Mouse (Mus musculus): Measurements from ENCODE around the gene Sptssb. TPM values are rescaled to one million over a fixed set of nuclear protein-coding genes. Genes with fewer than 3 reads are reported as not detected.

Gene Sptssb
- polyA plus RNA-seq, 1 experiment = not detected

GRCm38 (mm10) chr3:69900335-69900734 lies 40.6 kb upstream of the Sptssb start:
- DNase-seq (ENCODE audit: low read depth in 1 of 2, low spot score in 2 of 2) = no peak
- Histone ChIP-seq H3K27me3 (ENCODE audit: control insufficient read depth, insufficient read depth, low read length) (no peaks in the 10 kb centered on the region), H3K4me3 (ENCODE audit: extremely low read depth, insufficient read depth, insufficient read length) (no peak overlapping the region), H3K36me3 (ENCODE audit: control insufficient read depth, insufficient read depth, low read length) (no peaks in the 10 kb centered on the region), H3K27ac (ENCODE audit: insufficient read depth, low read length) (no peak overlapping the region), H3K4me1 (ENCODE audit: control insufficient read depth, insufficient read depth, insufficient read length) (no peaks in the 10 kb centered on the region)
- TF ChIP-seq POLR2A (IDR thresholded peaks at IDR 0.05; ENCODE audit: low read depth, low read length) (no peak), CTCF (IDR thresholded peaks at IDR 0.05; ENCODE audit: extremely low read depth, insufficient read depth, insufficient read length, insufficient replicate concordance) (no peak)
- WGBS = 69% methylated on average over 5 of the region's 5 CpGs

- H3K4me3 ChIP-seq (ENCODE audit: extremely low read depth, insufficient read depth, insufficient read length) = no peak overlapping the region
- H3K4me1 ChIP-seq (ENCODE audit: control insufficient read depth, insufficient read depth, insufficient read length) = no peaks in the 10 kb centered on the region
- H3K36me3 ChIP-seq (ENCODE audit: control insufficient read depth, insufficient read depth, low read length) = no peaks in the 10 kb centered on the region
- WGBS = 74% methylated on average over 7 of the region's 8 CpGs
- TF ChIP-seq POLR2A (IDR thresholded peaks at IDR 0.05; ENCODE audit: low read depth, low read length) = no peak
- TF ChIP-seq CTCF (IDR thresholded peaks at IDR 0.05; ENCODE audit: extremely low read depth, insufficient read depth, insufficient read length, insufficient replicate concordance) = no peak
- DNase-seq (ENCODE audit: low read depth in 1 of 2, low spot score in 2 of 2) = no peak
- no peak overlapping the region for H3K27ac ChIP-seq (ENCODE audit: insufficient read depth, low read length)
- no peaks in the 10 kb centered on the region for H3K27me3 ChIP-seq (ENCODE audit: control insufficient read depth, insufficient read depth, low read length)
Measured at GRCm38 (mm10) chr3:69897917-69898594, 38.3 kb upstream of the Sptssb start.

DNA sequence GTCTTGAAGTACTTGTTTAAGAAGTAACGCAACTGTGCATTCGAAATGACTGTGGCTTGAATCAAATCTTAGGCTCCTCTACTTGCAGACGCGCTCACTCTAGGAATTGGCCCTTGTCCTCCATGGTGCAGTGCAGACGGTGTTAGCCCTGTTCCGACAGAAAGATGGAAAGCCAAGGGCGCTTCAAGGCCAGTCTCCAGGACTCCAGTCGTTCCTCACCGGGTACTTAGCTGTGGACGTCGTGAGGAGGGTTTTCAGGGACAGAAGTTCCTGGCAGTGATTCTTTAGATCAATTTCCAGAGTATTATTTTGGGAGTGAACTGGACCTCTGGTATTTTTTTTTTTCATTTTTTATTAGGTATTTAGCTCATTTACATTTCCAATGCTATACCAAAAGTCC lies 35.8 kb upstream of the Sptssb start:
- H3K36me3 ChIP-seq (ENCODE audit: control insufficient read depth, insufficient read depth, low read length) = no peaks in the 10 kb centered on the region
- no peaks in the 10 kb centered on the region for H3K4me1 ChIP-seq (ENCODE audit: control insufficient read depth, insufficient read depth, insufficient read length)
- no peaks in the 10 kb centered on the region for H3K27me3 ChIP-seq (ENCODE audit: control insufficient read depth, insufficient read depth, low read length)
- no peak overlapping the region for H3K4me3 ChIP-seq (ENCODE audit: extremely low read depth, insufficient read depth, insufficient read length)
- no peak for TF ChIP-seq POLR2A (IDR thresholded peaks at IDR 0.05; ENCODE audit: low read depth, low read length)
- no peak for TF ChIP-seq CTCF (IDR thresholded peaks at IDR 0.05; ENCODE audit: extremely low read depth, insufficient read depth, insufficient read length, insufficient replicate concordance)
- no peak for DNase-seq (ENCODE audit: low read depth in 1 of 2, low spot score in 2 of 2)
- WGBS = 91% methylated on average over 11 of the region's 11 CpGs
- H3K27ac ChIP-seq (ENCODE audit: insufficient read depth, low read length) = no peak overlapping the region

GRCm38 (mm10) chr3:69892187-69893094 lies 32.7 kb upstream of the Sptssb start:
- Histone ChIP-seq H3K36me3 (ENCODE audit: control insufficient read depth, insufficient read depth, low read length) (no peaks in the 10 kb centered on the region), H3K27ac (ENCODE audit: insufficient read depth, low read length) (no peak overlapping the region), H3K4me1 (ENCODE audit: control insufficient read depth, insufficient read depth, insufficient read length) (no peaks in the 10 kb centered on the region), H3K4me3 (ENCODE audit: extremely low read depth, insufficient read depth, insufficient read length) (no peak overlapping the region), H3K27me3 (ENCODE audit: control insufficient read depth, insufficient read depth, low read length) (no peaks in the 10 kb centered on the region)
- whole genome bisulfite sequencing = 82% methylated on average over 9 of the region's 9 CpGs
- DNase-seq (ENCODE audit: low read depth in 1 of 2, low spot score in 2 of 2) = no peak
- TF ChIP-seq CTCF (IDR thresholded peaks at IDR 0.05; ENCODE audit: extremely low read depth, insufficient read depth, insufficient read length, insufficient replicate concordance) (no peak), POLR2A (IDR thresholded peaks at IDR 0.05; ENCODE audit: low read depth, low read length) (no peak)

DNA sequence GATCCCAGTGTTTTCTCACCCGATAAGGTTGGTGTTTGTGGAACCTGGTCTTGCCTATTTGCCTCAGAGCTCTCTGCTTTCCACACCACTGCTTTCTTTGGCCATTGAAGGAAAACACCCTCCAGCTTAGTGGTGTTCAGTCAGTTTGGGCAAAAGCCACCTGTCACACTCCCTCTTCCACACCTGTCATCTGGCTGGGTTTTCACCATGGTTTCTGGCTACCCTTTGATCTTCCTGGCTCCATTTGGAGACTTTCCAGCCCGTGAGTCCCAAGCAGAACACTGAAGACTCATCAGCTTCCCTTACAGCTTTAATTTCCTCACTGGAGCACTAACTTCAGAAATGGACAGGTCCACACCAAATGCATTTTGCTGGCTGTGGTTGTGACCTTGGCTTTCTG lies 26.1 kb upstream of the Sptssb start:
- DNase-seq (ENCODE audit: low read depth in 1 of 2, low spot score in 2 of 2) = no peak
- Histone ChIP-seq H3K27ac (ENCODE audit: insufficient read depth, low read length) (no peak overlapping the region), H3K27me3 (ENCODE audit: control insufficient read depth, insufficient read depth, low read length) (no peaks in the 10 kb centered on the region), H3K4me1 (ENCODE audit: control insufficient read depth, insufficient read depth, insufficient read length) (no peaks in the 10 kb centered on the region), H3K4me3 (ENCODE audit: extremely low read depth, insufficient read depth, insufficient read length) (no peak overlapping the region), H3K36me3 (ENCODE audit: control insufficient read depth, insufficient read depth, low read length) (no peaks in the 10 kb centered on the region)
- no peak for TF ChIP-seq CTCF (IDR thresholded peaks at IDR 0.05; ENCODE audit: extremely low read depth, insufficient read depth, insufficient read length, insufficient replicate concordance)
- TF ChIP-seq POLR2A (IDR thresholded peaks at IDR 0.05; ENCODE audit: low read depth, low read length) = no peak
- WGBS = 66% methylated on average over 2 of the region's 2 CpGs

- no peaks in the 10 kb centered on the region for H3K4me1 ChIP-seq (ENCODE audit: control insufficient read depth, insufficient read depth, insufficient read length)
- no peaks in the 10 kb centered on the region for H3K27me3 ChIP-seq (ENCODE audit: control insufficient read depth, insufficient read depth, low read length)
- no peaks in the 10 kb centered on the region for H3K36me3 ChIP-seq (ENCODE audit: control insufficient read depth, insufficient read depth, low read length)
- 75% methylated on average over 1 of the region's 1 CpGs for WGBS
- no peak for TF ChIP-seq POLR2A (IDR thresholded peaks at IDR 0.05; ENCODE audit: low read depth, low read length)
- TF ChIP-seq CTCF (IDR thresholded peaks at IDR 0.05; ENCODE audit: extremely low read depth, insufficient read depth, insufficient read length, insufficient replicate concordance) = no peak
- DNase-seq (ENCODE audit: low read depth in 1 of 2, low spot score in 2 of 2) = no peak
- H3K4me3 ChIP-seq (ENCODE audit: extremely low read depth, insufficient read depth, insufficient read length) = no peak overlapping the region
- H3K27ac ChIP-seq (ENCODE audit: insufficient read depth, low read length) = no peak overlapping the region
Measured at GRCm38 (mm10) chr3:69883710-69884109, 24.0 kb upstream of the Sptssb start.
